Mouse (Mus musculus) liver (tissue): ENCODE results near the gene Flywch1.
"Not testable (repeated sequence)": the region's sequence is repeated elsewhere in the genome, so short reads cannot be mapped to it uniquely, and the experiment has no call there.

Source experiments
- DNase-seq: peaks from one replicate; pipeline ENCODE4 v3.0.0-alpha.2; 2020; ENCODE audit warnings: mixed read lengths

Flywch1 gene

GRCm38 (mm10) chr17:23777141-23777540 lies 5.7 kb upstream of the Flywch1 start:
- no peak for DNase-seq

GRCm38 (mm10) chr17:23776216-23776615 lies 4.8 kb upstream of the Flywch1 start:
- no peak for DNase-seq

GRCm38 (mm10) chr17:23774090-23774489 lies 2.7 kb upstream of the Flywch1 start:
- DNase-seq, result peak; percentile 79

GRCm38 (mm10) chr17:23773676-23774075 lies 2.3 kb upstream of the Flywch1 start:
- DNase-seq, result no peak

- not testable (repeated sequence) for DNase-seq
Measured at GRCm38 (mm10) chr17:23772219-23772556, 786 bp upstream of the Flywch1 start.

- peak; percentile 53 for DNase-seq
Measured at GRCm38 (mm10) chr17:23770896-23771283, 512 bp downstream of the Flywch1 start.

GRCm38 (mm10) chr17:23770493-23770892 lies 909 bp downstream of the Flywch1 start:
- no peak for DNase-seq

- no peak for DNase-seq
Measured at GRCm38 (mm10) chr17:23762976-23763375, 8.4 kb downstream of the Flywch1 start.

- DNase-seq, result no peak
Measured at GRCm38 (mm10) chr17:23761155-23761554, 10.2 kb downstream of the Flywch1 start.

GRCm38 (mm10) chr17:23760231-23760630 lies 11.2 kb downstream of the Flywch1 start:
- DNase-seq, result no peak

GRCm38 (mm10) chr17:23758801-23759200 lies 12.6 kb downstream of the Flywch1 start:
- DNase-seq, result no peak

- DNase-seq, result no peak
Measured at GRCm38 (mm10) chr17:23757581-23757980, 13.8 kb downstream of the Flywch1 start.

GRCm38 (mm10) chr17:23755689-23756088 lies 15.7 kb downstream of the Flywch1 start:
- DNase-seq, result no peak

- no peak for DNase-seq
Measured at GRCm38 (mm10) chr17:23749400-23750191, 21.8 kb downstream of the Flywch1 start.

- peak; percentile 64 for DNase-seq
Measured at GRCm38 (mm10) chr17:23748631-23749391, 22.6 kb downstream of the Flywch1 start.

- DNase-seq, result no peak
Measured at GRCm38 (mm10) chr17:23748026-23748425, 23.4 kb downstream of the Flywch1 start.

GRCm38 (mm10) chr17:23747471-23747870 lies 23.9 kb downstream of the Flywch1 start:
- no peak for DNase-seq

GRCm38 (mm10) chr17:23746767-23747166 lies 24.6 kb downstream of the Flywch1 start:
- DNase-seq, result no peak

GRCm38 (mm10) chr17:23746311-23746710 lies 25.1 kb downstream of the Flywch1 start:
- DNase-seq, result no peak

GRCm38 (mm10) chr17:23745301-23746251 lies 25.8 kb downstream of the Flywch1 start, which contains the start of gene Kremen2:
Gene Kremen2, minus strand, starts transcription at chr17:23745833.
- no peak for DNase-seq

- no peak for DNase-seq
Measured at GRCm38 (mm10) chr17:23744651-23745050, 26.8 kb downstream of the Flywch1 start.

GRCm38 (mm10) chr17:23744076-23744475 lies 27.3 kb downstream of the Flywch1 start:
- DNase-seq, result no peak

GRCm38 (mm10) chr17:23742941-23743340 lies 28.5 kb downstream of the Flywch1 start:
- DNase-seq, result no peak
